Mouse (Mus musculus): ENCODE data around the gene Gpsm2. TPM values are rescaled to one million over a fixed set of nuclear protein-coding genes. Genes with fewer than 3 reads are reported as not detected.
A peak's percentile ranks its signal among the peaks of the same experiment; 100 is the strongest.

Gpsm2 gene
- polyA plus RNA-seq, 1 experiment from 2014 or later: 90.8 TPM

GRCm38 (mm10) chr3:108719357-108719756 is 2.8 kb downstream of the Gpsm2 start:
- no peaks in the 10 kb centered on the region for H3K27me3 ChIP-seq (ENCODE audit: low read depth, poor library complexity, severe bottlenecking)
- no peak overlapping the region for H3K27ac ChIP-seq (replicated peaks)
- H3K4me1 ChIP-seq: peaks cover 30% of the 10 kb centered on the region
- peak overlapping the region; percentile 75 for H3K4me3 ChIP-seq
- no peak for DNase-seq (ENCODE audit: low spot score)
- H3K36me3 ChIP-seq: peaks cover 26% of the 10 kb centered on the region
- H3K9me3 ChIP-seq (replicated peaks): peaks cover 7% of the 10 kb centered on the region; the same call in 1 of the 2 replicates
- 88% methylated on average over 2 of the region's 2 CpGs for WGBS

GRCm38 (mm10) chr3:108717896-108718502 is 4.1 kb downstream of the Gpsm2 start:
- Histone ChIP-seq H3K9me3 (replicated peaks) (peaks cover 11% of the 10 kb centered on the region; the same call in 1 of the 2 replicates), H3K36me3 (peaks cover 32% of the 10 kb centered on the region), H3K4me3 (no peak overlapping the region), H3K27me3 (ENCODE audit: low read depth, poor library complexity, severe bottlenecking) (no peaks in the 10 kb centered on the region), H3K4me1 (peaks cover 34% of the 10 kb centered on the region), H3K27ac (replicated peaks) (no peak overlapping the region)
- 91% methylated on average over 3 of the region's 3 CpGs for WGBS
- DNase-seq (ENCODE audit: low spot score): no peak

- no peak overlapping the region for H3K27ac ChIP-seq (replicated peaks)
- 91% methylated on average over 4 of the region's 4 CpGs for WGBS
- H3K36me3 ChIP-seq: peaks cover 38% of the 10 kb centered on the region
- peaks cover 11% of the 10 kb centered on the region; the same call in 1 of the 2 replicates for H3K9me3 ChIP-seq (replicated peaks)
- no peak for DNase-seq (ENCODE audit: low spot score)
- no peaks in the 10 kb centered on the region for H3K27me3 ChIP-seq (ENCODE audit: low read depth, poor library complexity, severe bottlenecking)
- no peak overlapping the region for H3K4me3 ChIP-seq
- H3K4me1 ChIP-seq: peaks cover 18% of the 10 kb centered on the region
These were observed 7.3 kb downstream of the Gpsm2 start for GRCm38 (mm10) chr3:108714837-108715236.

- Histone ChIP-seq H3K27ac (replicated peaks) (0 out of 2 replicates have a peak overlapping the region, but pooled peaks have one; percentile 23), H3K27me3 (ENCODE audit: low read depth, poor library complexity, severe bottlenecking) (no peaks in the 10 kb centered on the region), H3K4me3 (no peak overlapping the region), H3K36me3 (peaks cover 54% of the 10 kb centered on the region), H3K9me3 (replicated peaks) (peaks cover 11% of the 10 kb centered on the region; the same call in 1 of the 2 replicates), H3K4me1 (peaks cover 11% of the 10 kb centered on the region)
- 62% methylated on average over 3 of the region's 3 CpGs for WGBS
- DNase-seq (ENCODE audit: low spot score): no peak
These were observed 8.9 kb downstream of the Gpsm2 start for GRCm38 (mm10) chr3:108713065-108713675.

GRCm38 (mm10) chr3:108711296-108711695 is 10.8 kb downstream of the Gpsm2 start:
- Histone ChIP-seq H3K4me1 (peaks cover 11% of the 10 kb centered on the region), H3K9me3 (replicated peaks) (peaks cover 11% of the 10 kb centered on the region; the same call in 1 of the 2 replicates), H3K27ac (replicated peaks) (no peak overlapping the region), H3K4me3 (no peak overlapping the region), H3K36me3 (peaks cover 62% of the 10 kb centered on the region), H3K27me3 (ENCODE audit: low read depth, poor library complexity, severe bottlenecking) (no peaks in the 10 kb centered on the region)
- WGBS: 92% methylated on average over 5 of the region's 5 CpGs
- no peak for DNase-seq (ENCODE audit: low spot score)

GRCm38 (mm10) chr3:108702789-108703188 is 19.3 kb downstream of the Gpsm2 start:
- DNase-seq (ENCODE audit: low spot score): no peak
- H3K4me1 ChIP-seq: peaks cover 5% of the 10 kb centered on the region; the same call in 1 of the 2 replicates
- peaks cover 82% of the 10 kb centered on the region for H3K36me3 ChIP-seq
- H3K27me3 ChIP-seq (ENCODE audit: low read depth, poor library complexity, severe bottlenecking): no peaks in the 10 kb centered on the region
- WGBS: 96% methylated on average over 8 of the region's 8 CpGs
- no peak overlapping the region for H3K27ac ChIP-seq (replicated peaks)
- H3K9me3 ChIP-seq (replicated peaks): no peaks in the 10 kb centered on the region
- H3K4me3 ChIP-seq: no peak overlapping the region

- no peak overlapping the region for H3K27ac ChIP-seq (replicated peaks)
- no peak overlapping the region for H3K4me3 ChIP-seq
- 85% methylated on average over 1 of the region's 1 CpGs for WGBS
- peaks cover 5% of the 10 kb centered on the region; the same call in 1 of the 2 replicates for H3K4me1 ChIP-seq
- H3K36me3 ChIP-seq: peaks cover 85% of the 10 kb centered on the region
- H3K9me3 ChIP-seq (replicated peaks): no peaks in the 10 kb centered on the region
- H3K27me3 ChIP-seq (ENCODE audit: low read depth, poor library complexity, severe bottlenecking): no peaks in the 10 kb centered on the region
- no peak for DNase-seq (ENCODE audit: low spot score)
These were observed 20.9 kb downstream of the Gpsm2 start for GRCm38 (mm10) chr3:108701256-108701655.

- no peak overlapping the region for H3K27ac ChIP-seq (replicated peaks)
- no peak overlapping the region for H3K4me3 ChIP-seq
- peaks cover 88% of the 10 kb centered on the region for H3K36me3 ChIP-seq
- H3K4me1 ChIP-seq: peaks cover 5% of the 10 kb centered on the region; the same call in 1 of the 2 replicates
- DNase-seq (ENCODE audit: low spot score): no peak
- no peaks in the 10 kb centered on the region for H3K9me3 ChIP-seq (replicated peaks)
- H3K27me3 ChIP-seq (ENCODE audit: low read depth, poor library complexity, severe bottlenecking): no peaks in the 10 kb centered on the region
- WGBS: 94% methylated on average over 4 of the region's 4 CpGs
These were observed 22.3 kb downstream of the Gpsm2 start for GRCm38 (mm10) chr3:108699786-108700185.

- Histone ChIP-seq H3K27ac (replicated peaks) (no peak overlapping the region), H3K27me3 (ENCODE audit: low read depth, poor library complexity, severe bottlenecking) (no peaks in the 10 kb centered on the region), H3K36me3 (peaks cover 94% of the 10 kb centered on the region), H3K9me3 (replicated peaks) (no peaks in the 10 kb centered on the region), H3K4me3 (no peak overlapping the region), H3K4me1 (no peaks in the 10 kb centered on the region)
- 95% methylated on average over 8 of the region's 8 CpGs for WGBS
- no peak for DNase-seq (ENCODE audit: low spot score)
These were observed 23.4 kb downstream of the Gpsm2 start for GRCm38 (mm10) chr3:108698662-108699061.

- H3K27me3 ChIP-seq (ENCODE audit: low read depth, poor library complexity, severe bottlenecking): no peaks in the 10 kb centered on the region
- DNase-seq (ENCODE audit: low spot score): no peak
- H3K36me3 ChIP-seq: peaks cover 80% of the 10 kb centered on the region
- H3K27ac ChIP-seq (replicated peaks): no peak overlapping the region
- H3K4me3 ChIP-seq: no peak overlapping the region
- H3K4me1 ChIP-seq: no peaks in the 10 kb centered on the region
- H3K9me3 ChIP-seq (replicated peaks): no peaks in the 10 kb centered on the region
- 94% methylated on average over 9 of the region's 9 CpGs for WGBS
These were observed 27.8 kb downstream of the Gpsm2 start for GRCm38 (mm10) chr3:108694321-108694720.

- Histone ChIP-seq H3K4me1 (no peaks in the 10 kb centered on the region), H3K27me3 (ENCODE audit: low read depth, poor library complexity, severe bottlenecking) (no peaks in the 10 kb centered on the region), H3K36me3 (peaks cover 82% of the 10 kb centered on the region), H3K9me3 (replicated peaks) (no peaks in the 10 kb centered on the region), H3K4me3 (no peak overlapping the region), H3K27ac (replicated peaks) (no peak overlapping the region)
- whole genome bisulfite sequencing: 92% methylated on average over 4 of the region's 4 CpGs
- DNase-seq (ENCODE audit: low spot score): no peak
These were observed 32.1 kb downstream of the Gpsm2 start for GRCm38 (mm10) chr3:108689979-108690378.

- DNase-seq (ENCODE audit: low spot score): no peak
- Histone ChIP-seq H3K36me3 (peaks cover 80% of the 10 kb centered on the region), H3K27me3 (ENCODE audit: low read depth, poor library complexity, severe bottlenecking) (no peaks in the 10 kb centered on the region), H3K27ac (replicated peaks) (no peak overlapping the region), H3K9me3 (replicated peaks) (no peaks in the 10 kb centered on the region), H3K4me3 (no peak overlapping the region), H3K4me1 (no peaks in the 10 kb centered on the region)
- WGBS: 93% methylated on average over 8 of the region's 8 CpGs
These were observed 32.7 kb downstream of the Gpsm2 start for GRCm38 (mm10) chr3:108689446-108689845.

- Histone ChIP-seq H3K27me3 (ENCODE audit: low read depth, poor library complexity, severe bottlenecking) (no peaks in the 10 kb centered on the region), H3K9me3 (replicated peaks) (no peaks in the 10 kb centered on the region), H3K4me1 (no peaks in the 10 kb centered on the region), H3K36me3 (peaks cover 80% of the 10 kb centered on the region), H3K4me3 (no peak overlapping the region), H3K27ac (replicated peaks) (no peak overlapping the region)
- 86% methylated on average over 6 of the region's 6 CpGs for WGBS
- DNase-seq (ENCODE audit: low spot score): no peak
These were observed 33.1 kb downstream of the Gpsm2 start for GRCm38 (mm10) chr3:108689015-108689441.

All from midbrain, embryonic 10.5 days (tissue).